Mouse (Mus musculus): ENCODE results near the gene Rps7.

Rps7 gene

GRCm38 (mm10) chr12:28635535-28636476 lies at the start of gene Rps7:
Gene Rps7 (minus strand): TSS chr12:28635953.
- peak; percentile 94 for DNase-seq

DNA sequence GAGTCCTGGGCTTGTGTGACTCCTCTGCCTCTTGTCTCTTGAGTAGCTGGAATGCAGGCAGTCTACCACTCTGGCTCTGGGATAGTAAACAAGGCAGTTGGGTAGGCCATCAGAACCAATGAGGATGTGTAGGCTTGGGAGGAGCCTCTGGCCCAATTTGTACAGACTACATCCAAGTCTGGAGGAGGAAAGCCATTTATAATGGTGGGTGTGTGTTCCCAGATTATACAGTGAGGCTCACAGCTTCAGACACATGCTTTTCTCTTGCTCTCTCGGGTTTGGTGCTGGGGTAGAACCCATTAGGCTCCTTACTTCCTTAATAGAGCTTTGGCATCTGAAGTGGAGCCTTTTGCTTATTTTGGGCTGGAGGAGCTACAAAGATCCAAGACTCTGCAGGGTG lies 48.9 kb upstream of the Rps7 start:
- no peak for DNase-seq

- DNase-seq, result no peak
These were observed 40.1 kb upstream of the Rps7 start for GRCm38 (mm10) chr12:28675925-28676209.

GRCm38 (mm10) chr12:28675121-28675924 lies 39.6 kb upstream of the Rps7 start, which contains the start of gene Adi1:
Gene Adi1 (plus strand): TSS chr12:28675231.
- peak; percentile 87 to 89 for DNase-seq

DNA sequence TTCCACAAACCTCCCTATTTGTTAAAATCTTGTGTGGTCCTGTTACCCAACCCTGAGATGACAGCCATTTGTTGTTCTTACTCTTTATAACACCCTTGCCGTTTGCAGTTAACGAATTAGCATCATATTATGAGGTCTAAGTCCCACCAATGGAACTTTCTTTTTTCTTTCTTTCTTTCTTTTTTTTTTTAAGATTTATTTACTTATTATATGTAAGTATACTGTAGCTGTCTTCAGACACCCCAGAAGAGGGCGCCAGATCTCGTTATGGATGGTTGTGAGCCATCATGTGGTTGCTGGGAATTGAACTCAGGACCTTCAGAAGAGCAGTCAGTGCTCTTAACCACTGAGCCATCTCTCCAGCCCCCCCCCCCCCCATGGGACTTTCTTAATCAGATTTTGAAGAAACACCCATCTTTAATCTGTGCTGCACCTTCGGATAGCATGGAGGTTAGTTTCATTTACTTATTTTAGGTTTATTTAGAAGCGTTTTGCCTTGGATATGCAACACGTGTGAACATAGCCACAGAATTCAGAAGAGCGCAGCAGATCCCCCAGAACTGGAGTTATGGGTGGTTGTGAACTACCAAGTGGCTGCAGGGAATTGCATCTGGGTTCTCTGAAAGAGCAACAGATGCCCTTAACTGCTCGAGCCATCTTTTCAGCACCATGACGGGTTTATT lies 38.4 kb upstream of the Rps7 start:
- peak in 1 of 2 experiments; percentile 24 for DNase-seq

DNA sequence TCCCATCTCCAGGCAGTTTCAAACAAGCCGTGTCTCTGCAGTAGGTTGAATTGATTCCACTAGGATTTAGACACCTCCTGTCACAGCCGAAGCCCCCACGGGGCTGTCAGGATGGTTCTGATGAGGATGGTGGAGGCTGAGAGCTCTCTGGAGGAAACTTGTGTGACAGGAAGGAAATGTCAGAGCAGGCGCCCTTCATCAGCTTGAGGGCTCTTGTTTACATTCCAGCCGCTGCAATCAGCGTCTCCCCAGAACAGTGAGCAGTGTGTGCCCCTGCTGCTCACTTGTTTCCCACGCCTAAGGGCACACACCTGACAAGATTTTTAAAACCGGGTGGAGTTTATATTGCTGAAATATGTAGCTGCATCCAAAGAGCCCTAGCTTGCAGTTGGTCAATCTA lies 31.5 kb upstream of the Rps7 start:
- no peak for DNase-seq

- DNase-seq, result no peak
These were observed 31.0 kb upstream of the Rps7 start for GRCm38 (mm10) chr12:28666734-28667133.

DNA sequence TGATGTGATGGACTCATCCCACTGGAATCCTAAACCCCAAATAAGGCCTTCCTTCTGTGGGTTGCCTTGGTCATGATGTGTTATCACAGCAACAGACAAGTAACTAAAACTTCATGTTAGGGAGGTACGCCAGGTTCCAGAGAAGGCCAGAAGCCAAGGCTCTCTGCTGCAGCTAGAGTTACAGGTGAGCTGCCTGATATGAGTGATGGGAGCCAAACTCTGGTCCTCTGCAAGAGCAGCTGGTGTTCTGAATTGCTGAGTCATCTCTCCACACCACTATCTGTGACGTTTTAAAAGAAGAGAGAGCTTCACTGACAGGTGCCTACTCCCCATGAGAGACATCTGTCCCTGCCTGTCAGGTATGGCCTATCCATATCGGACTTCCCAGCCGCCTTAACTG lies 26.9 kb upstream of the Rps7 start:
- no peak for DNase-seq

GRCm38 (mm10) chr12:28649141-28650110 lies 13.7 kb upstream of the Rps7 start, which contains the start of gene Rnaseh1:
Gene Rnaseh1 (plus strand): TSS chr12:28649602.
- DNase-seq, result peak; percentile 94

DNA sequence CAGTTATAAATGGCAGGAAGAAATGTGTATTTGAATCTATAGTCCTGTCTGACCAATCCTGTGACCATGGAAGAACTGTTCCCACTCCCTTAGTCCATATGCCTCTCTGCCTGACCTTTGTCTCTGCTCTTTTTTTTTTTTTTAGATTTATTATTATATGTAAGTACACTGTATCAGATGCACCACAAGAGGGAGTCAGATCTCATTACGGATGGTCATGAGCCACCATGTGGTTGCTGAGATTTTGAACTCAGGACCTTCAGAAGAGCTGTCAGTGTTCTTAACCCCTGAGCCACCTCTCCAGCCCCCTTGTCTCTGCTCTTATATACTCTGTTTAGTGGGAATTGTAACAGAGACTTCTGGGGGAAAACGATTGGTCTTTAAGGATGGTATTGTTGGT lies 3.0 kb upstream of the Rps7 start:
- no peak for DNase-seq

- no peak for DNase-seq
These were observed 790 bp upstream of the Rps7 start for GRCm38 (mm10) chr12:28636543-28636942.

DNA sequence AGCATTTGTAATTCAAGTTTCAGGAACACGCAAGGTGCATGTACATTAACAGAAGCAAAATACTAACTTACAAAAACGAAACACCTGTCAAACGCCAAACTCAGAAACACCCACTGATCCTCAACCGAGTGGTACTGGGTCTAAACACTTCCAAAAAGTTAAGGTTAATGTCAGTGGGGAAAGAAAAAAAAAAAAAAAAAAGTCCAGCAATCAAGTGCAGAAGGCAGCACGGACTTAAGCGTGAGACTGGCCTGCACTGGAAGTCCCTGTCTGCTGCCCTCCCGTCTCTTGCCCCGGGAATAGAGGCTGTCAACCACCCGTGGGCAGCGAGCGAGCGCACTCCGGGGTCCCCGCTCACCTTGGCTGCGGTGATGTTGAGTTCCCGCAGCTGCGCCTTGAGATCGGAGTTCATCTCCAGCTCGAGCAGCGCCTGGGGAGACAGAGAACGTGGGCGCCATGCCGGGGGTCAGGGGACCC lies 657 bp downstream of the Rps7 start:
- no peak for DNase-seq

DNA sequence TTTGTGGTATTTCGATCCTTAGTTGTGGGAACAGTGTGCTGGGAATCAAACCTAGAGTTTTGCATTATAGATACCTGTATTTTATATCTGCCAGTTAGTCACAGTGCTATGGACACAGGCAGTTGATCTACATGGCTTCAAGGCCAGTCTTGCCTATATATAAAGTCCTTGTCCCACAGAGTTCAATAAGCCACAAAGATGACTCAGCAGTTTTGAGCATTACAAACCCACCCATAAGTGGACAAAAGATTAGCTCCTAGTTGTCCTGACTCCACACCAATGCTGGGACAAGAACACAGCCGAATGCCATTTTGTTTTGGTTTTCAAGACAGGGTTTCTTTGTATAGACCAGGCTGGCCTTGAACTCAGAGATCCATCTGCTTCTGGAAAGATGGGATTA lies 7.3 kb downstream of the Rps7 start:
- no peak for DNase-seq

- DNase-seq, result no peak
These were observed 8.7 kb downstream of the Rps7 start for GRCm38 (mm10) chr12:28627092-28627491.

- DNase-seq, result no peak
These were observed 10.3 kb downstream of the Rps7 start for GRCm38 (mm10) chr12:28625407-28625806.

DNA sequence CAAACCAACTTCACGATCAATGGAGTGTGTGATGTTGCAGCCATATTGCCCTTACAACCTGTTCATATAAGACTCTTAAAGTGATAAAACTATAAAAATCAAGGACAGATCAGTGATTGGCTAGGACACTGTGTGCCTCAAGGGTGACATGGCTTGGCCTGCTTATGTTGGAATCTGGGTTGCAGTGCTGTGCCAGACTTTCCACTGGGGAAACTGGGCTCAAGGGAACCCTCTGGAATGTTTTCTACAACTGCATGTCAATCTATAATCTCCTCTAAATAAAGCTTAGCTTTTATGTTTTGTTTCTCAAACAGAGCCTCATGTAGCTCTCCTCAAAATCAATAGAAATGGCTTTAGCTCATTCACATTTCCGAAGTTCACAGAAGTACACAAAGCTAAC lies 11.5 kb downstream of the Rps7 start:
- no peak for DNase-seq

- DNase-seq, result no peak
These were observed 12.6 kb downstream of the Rps7 start, which contains the start of gene Colec11 for GRCm38 (mm10) chr12:28623195-28623594. Gene Colec11 (minus strand): TSS chr12:28623377.

DNA sequence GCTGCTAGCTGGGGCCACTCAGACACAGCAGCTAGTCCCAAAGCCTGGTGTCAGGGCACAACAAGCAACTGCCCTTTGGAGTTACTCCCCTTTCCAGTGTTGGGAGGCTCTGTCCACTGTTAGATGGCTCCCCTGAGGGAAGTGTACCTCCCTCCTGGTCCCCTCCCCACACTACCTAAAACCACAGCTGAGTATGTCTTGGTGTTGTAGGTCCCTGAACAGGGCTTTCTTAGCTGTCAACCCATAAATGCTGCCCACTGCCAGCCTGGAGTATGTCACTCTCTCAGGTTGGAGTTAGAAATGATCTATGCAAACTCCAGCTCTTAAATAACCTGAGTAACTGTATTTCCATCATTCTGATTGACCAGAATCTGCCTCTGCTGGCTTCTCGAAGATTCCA lies 13.1 kb downstream of the Rps7 start:
- DNase-seq, result no peak

DNA sequence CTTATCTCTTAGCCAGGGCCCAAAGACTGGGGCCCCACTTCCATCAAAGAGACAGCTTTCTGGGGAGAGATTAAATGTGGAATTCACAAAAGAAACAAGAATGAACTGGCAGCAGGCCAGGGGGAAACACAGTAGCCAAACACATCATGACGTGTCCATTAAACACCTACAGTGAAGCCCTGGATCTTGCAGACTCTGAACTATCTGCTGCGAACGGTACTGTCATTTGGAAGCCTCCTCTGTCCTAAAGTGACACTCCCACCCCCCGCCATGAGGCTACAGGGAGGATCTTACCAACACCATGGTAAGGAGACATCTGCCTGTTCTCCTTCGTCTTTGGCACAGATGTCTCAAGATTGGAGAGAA lies 13.6 kb downstream of the Rps7 start:
- no peak for DNase-seq

DNA sequence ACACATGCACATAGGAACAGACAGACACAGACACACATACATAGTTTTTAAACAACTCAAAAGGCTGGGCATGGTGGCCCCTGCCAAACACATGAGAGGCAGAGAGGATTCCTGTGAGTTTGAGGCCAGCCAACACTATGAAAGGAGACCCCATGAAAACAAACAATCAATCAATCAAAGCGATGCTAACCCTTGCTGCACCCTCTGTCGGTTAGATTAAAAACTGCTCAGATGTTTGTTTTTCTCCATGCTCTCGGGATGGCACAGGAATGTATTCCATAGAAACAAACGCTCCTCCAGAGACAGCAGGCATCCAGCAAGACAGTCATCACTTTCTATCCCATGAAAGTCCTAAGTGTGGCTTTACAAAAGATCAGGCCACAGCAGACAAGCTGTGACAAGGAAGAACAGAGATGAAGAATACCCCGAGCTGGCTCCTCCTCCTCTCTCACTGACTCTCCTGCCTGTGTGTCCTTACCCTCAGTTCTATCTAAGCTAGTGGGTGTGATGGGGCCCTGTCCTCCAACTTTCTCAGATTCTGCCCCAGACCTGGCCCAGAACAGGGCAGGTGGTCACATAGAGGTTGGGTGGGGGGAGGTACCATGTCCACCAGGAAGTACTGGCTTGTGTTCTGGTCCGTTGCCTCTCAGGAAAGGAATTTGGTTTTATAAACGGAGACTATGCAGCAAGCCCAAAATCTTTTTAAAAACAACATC lies 14.1 kb downstream of the Rps7 start:
- no peak for DNase-seq

GRCm38 (mm10) chr12:28617297-28617696 lies 18.5 kb downstream of the Rps7 start:
- no peak for DNase-seq
